Mouse (Mus musculus): ENCODE results near the gene Glod4. TPM values are rescaled to one million over a fixed set of nuclear protein-coding genes. Genes with fewer than 3 reads are reported as not detected.
"Not testable (repeated sequence)": the region's sequence is repeated elsewhere in the genome, so short reads cannot be mapped to it uniquely, and the experiment has no call there.

Gene Glod4
- polyA plus RNA-seq, 1 experiment from 2014 or later, result 141 TPM

DNA sequence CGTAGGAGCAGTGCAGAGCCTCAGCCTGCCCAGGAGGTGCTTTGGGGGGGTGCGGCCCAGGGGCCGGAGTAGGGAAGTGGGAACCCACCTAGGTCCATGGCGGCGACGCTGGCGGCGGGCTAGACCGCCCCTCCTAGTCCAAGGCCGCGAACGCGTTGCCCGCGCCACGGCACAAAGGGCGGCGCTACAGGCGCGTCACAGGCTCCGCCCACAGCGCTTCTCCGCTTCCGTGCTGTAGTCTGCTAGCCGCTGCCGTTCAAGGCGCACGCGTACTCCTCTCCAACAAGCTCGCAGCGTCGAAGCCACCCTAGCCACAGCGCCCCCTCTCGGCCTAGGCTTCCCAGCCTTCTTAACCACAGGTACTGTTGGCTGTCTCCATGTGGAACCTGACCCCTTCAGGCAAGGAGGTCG, 26.1 kb downstream of the Glod4 start, which contains the start of the genes Dbil5 and Gemin4:
Gene Dbil5, plus strand, starts transcription at position 219 of the 411 bp plus-strand sequence.
Gene Gemin4, minus strand, starts transcription at position 275 of the 411 bp plus-strand sequence.
- WGBS, result 1% methylated on average over 35 of the region's 35 CpGs
- ATAC-seq (ENCODE audit: low FRiP score, low TSS enrichment) (peak; percentile 98), DNase-seq (peak; percentile 99)
- H3K4me3 ChIP-seq (replicated peaks; ENCODE audit: low read depth, low read length), result peak within 1 kb of the TSS; percentile 70
- H3K9ac ChIP-seq (replicated peaks; ENCODE audit: low read length), result peak within 1 kb of the TSS; percentile 82
- peaks cover 44% of the 10 kb centered on the region for H3K36me3 ChIP-seq (ENCODE audit: control insufficient read depth, insufficient read depth, low read length)
- no peaks in the 10 kb centered on the region for H3K27me3 ChIP-seq (ENCODE audit: control insufficient read depth, insufficient read depth, low read length)
- H3K4me2 ChIP-seq (ENCODE audit: low read length), result peak within 1 kb of the TSS; percentile 73
- peaks cover 5% of the 10 kb centered on the region; the same call in 1 of the 2 replicates for H3K4me1 ChIP-seq (ENCODE audit: control insufficient read depth, insufficient read depth, low read length)
- no peaks in the 10 kb centered on the region for H3K9me3 ChIP-seq (ENCODE audit: control insufficient read depth, low read length)
- peak within 1 kb of the TSS; percentile 88 for H3K27ac ChIP-seq (replicated peaks; ENCODE audit: low read depth, low read length)

DNA sequence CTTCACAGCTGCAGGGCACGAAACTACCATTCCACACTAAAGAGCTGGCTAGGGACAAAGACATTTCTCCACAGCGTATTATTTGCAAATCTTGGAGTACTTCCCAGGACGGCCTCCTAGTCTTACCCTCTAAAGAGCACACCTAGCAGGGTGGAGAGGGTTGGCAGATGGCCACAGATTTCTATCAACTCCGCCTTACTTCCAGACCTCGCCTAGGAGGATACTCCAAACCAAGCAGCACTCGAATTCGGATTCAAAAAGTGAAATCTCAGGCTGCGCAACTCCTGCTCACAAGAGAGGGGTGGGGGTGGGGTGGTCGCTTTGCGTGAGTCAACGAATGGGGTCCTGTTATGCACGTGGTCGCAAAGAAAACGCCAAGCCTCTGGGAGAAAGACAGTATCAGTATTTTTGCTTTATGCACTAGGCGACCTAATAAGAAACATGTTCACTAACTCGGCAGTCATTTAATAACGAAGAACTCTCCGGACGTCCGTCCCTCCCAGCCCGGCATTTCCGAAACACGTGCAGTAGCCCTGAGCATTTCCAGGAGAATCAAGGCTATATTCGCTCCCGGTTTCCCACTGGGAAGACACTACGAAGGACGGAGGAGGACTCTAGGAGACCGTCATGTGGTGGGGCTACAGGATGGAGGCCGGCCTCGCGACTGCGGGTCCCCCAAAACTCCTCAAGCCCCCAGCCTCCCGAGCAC, 26.7 kb downstream of the Glod4 start:
- no peaks in the 10 kb centered on the region for H3K9me3 ChIP-seq (ENCODE audit: control insufficient read depth, low read length)
- DNase-seq (peak; percentile 68), ATAC-seq (ENCODE audit: low FRiP score, low TSS enrichment) (0 out of 2 replicates have a peak, but pooled peaks have one; percentile 21)
- 3% methylated on average over 33 of the region's 33 CpGs for WGBS
- peak overlapping the region; percentile 82 for H3K9ac ChIP-seq (replicated peaks; ENCODE audit: low read length)
- H3K4me1 ChIP-seq (ENCODE audit: control insufficient read depth, insufficient read depth, low read length), result peaks cover 5% of the 10 kb centered on the region; the same call in 1 of the 2 replicates
- peak overlapping the region; percentile 88 for H3K27ac ChIP-seq (replicated peaks; ENCODE audit: low read depth, low read length)
- peak overlapping the region; percentile 70 for H3K4me3 ChIP-seq (replicated peaks; ENCODE audit: low read depth, low read length)
- peak overlapping the region; percentile 73 for H3K4me2 ChIP-seq (ENCODE audit: low read length)
- H3K27me3 ChIP-seq (ENCODE audit: control insufficient read depth, insufficient read depth, low read length), result no peaks in the 10 kb centered on the region
- H3K36me3 ChIP-seq (ENCODE audit: control insufficient read depth, insufficient read depth, low read length), result peaks cover 44% of the 10 kb centered on the region

DNA sequence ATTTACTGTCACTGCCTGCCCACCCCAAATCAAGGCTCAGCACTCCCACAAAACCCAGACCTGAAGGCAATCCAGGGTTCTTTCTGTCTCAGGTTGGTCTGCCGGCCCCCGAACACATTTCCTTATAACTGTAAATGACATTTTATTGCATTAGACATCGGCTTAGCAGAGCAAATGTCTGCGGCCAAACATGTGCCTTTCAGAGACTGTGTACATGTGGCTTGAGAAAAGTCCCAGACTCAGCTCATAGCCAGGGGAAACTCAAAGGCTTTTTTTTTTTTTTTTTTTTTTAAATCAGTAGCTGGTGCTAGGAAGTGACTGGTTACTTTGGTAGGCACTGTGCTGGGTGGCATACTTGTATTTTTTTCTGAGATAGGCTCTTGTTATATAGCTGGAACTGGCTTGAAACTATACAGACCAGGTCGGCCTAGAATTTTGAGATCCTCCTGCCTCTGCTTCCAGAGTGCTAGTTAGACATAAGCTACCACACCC, 27.4 kb downstream of the Glod4 start:
- peaks cover 5% of the 10 kb centered on the region; the same call in 1 of the 2 replicates for H3K4me1 ChIP-seq (ENCODE audit: control insufficient read depth, insufficient read depth, low read length)
- no peaks in the 10 kb centered on the region for H3K9me3 ChIP-seq (ENCODE audit: control insufficient read depth, low read length)
- H3K36me3 ChIP-seq (ENCODE audit: control insufficient read depth, insufficient read depth, low read length), result peaks cover 38% of the 10 kb centered on the region
- 95% methylated on average over 5 of the region's 5 CpGs for whole genome bisulfite sequencing
- H3K9ac ChIP-seq (replicated peaks; ENCODE audit: low read length), result peak overlapping the region; percentile 82; the same call in 1 of the 2 replicates
- DNase-seq (no peak), ATAC-seq (ENCODE audit: low FRiP score, low TSS enrichment) (no peak)
- peak overlapping the region; percentile 70 for H3K4me3 ChIP-seq (replicated peaks; ENCODE audit: low read depth, low read length)
- peak overlapping the region; percentile 73 for H3K4me2 ChIP-seq (ENCODE audit: low read length)
- no peaks in the 10 kb centered on the region for H3K27me3 ChIP-seq (ENCODE audit: control insufficient read depth, insufficient read depth, low read length)
- H3K27ac ChIP-seq (replicated peaks; ENCODE audit: low read depth, low read length), result no peak overlapping the region

DNA sequence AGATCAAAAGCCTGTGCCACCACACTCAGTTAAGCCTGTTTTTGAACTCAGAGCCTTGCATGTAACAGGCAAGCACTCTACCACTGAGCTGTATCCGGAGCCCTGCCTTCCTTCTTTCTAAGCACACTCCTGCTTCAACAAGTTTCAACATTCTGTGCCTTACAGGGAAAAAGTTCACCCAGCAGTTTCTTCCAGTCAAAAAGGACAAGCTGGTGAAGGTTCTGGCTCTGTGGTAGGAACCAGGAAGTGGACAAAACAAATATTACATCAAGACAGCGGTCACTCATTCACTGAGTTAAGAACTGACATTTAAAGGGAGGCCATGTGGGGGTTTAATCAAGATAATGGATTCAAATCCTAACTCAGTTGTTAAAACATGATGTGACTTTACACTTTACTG, 28.5 kb downstream of the Glod4 start:
- H3K9me3 ChIP-seq (ENCODE audit: control insufficient read depth, low read length), result no peaks in the 10 kb centered on the region
- no peak overlapping the region for H3K4me2 ChIP-seq (ENCODE audit: low read length)
- no peak for ATAC-seq (ENCODE audit: low FRiP score, low TSS enrichment)

DNA sequence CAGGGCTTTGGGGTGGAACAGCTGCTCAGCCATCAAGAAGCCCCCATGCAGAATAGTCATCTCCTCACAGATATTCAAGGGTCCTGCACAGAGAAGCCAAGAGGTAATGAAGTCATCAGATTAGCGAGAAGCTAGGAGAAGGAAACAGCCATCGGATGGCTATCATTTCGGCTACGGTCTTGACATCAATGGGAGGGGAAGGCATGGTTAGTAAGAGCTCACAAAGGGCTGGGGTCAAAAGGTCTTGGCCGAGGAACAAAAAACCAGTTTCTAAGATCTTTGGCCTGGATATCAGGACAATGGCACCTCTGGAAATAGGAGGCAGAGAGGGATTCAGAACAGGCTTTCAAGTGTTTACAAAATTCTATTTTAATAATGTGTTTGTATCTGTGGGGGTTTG, 29.7 kb downstream of the Glod4 start:
- ATAC-seq (ENCODE audit: low FRiP score, low TSS enrichment) (no peak), DNase-seq (no peak)
- Histone ChIP-seq H3K27ac (replicated peaks; ENCODE audit: low read depth, low read length) (no peak overlapping the region), H3K4me1 (ENCODE audit: control insufficient read depth, insufficient read depth, low read length) (peaks cover 5% of the 10 kb centered on the region; the same call in 1 of the 2 replicates), H3K36me3 (ENCODE audit: control insufficient read depth, insufficient read depth, low read length) (peaks cover 37% of the 10 kb centered on the region), H3K9ac (replicated peaks; ENCODE audit: low read length) (no peak overlapping the region), H3K4me3 (replicated peaks; ENCODE audit: low read depth, low read length) (no peak overlapping the region), H3K27me3 (ENCODE audit: control insufficient read depth, insufficient read depth, low read length) (no peaks in the 10 kb centered on the region), H3K4me2 (ENCODE audit: low read length) (no peak overlapping the region), H3K9me3 (ENCODE audit: control insufficient read depth, low read length) (no peaks in the 10 kb centered on the region)
- WGBS, result 7% methylated on average over 5 of the region's 5 CpGs

More for the DNA sequence above, 28.5 kb downstream of the Glod4 start:
- Histone ChIP-seq H3K4me1 (ENCODE audit: control insufficient read depth, insufficient read depth, low read length) (peaks cover 5% of the 10 kb centered on the region; the same call in 1 of the 2 replicates), H3K27me3 (ENCODE audit: control insufficient read depth, insufficient read depth, low read length) (no peaks in the 10 kb centered on the region), H3K36me3 (ENCODE audit: control insufficient read depth, insufficient read depth, low read length) (peaks cover 36% of the 10 kb centered on the region), H3K27ac (replicated peaks; ENCODE audit: low read depth, low read length) (no peak overlapping the region), H3K9ac (replicated peaks; ENCODE audit: low read length) (no peak overlapping the region), H3K4me3 (replicated peaks; ENCODE audit: low read depth, low read length) (no peak overlapping the region)
- 88% methylated on average over 2 of the region's 2 CpGs for WGBS
- DNase-seq, result no peak

DNA sequence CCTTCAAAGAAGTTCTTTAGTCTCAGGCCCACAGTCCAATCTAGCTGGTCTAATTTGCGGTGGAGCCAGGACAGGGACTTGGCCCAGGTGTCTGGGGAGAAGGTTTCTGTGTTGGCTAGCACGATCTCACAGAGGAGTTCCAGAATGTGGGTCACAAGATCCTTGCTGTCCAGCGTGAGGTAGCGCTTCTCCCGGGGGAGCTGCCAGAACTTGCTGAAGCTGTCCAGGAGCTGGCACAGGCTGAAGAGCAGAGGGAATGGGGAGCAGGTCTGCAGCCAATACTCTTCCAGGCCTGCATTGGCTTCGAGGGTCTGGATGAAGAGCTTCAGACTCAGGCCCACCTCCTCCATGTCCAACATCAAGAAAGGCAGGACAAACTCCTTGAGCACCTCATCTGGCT, 31.9 kb downstream of the Glod4 start:
- not testable (repeated sequence) for H3K9ac ChIP-seq (replicated peaks; ENCODE audit: low read length); H3K4me3 ChIP-seq (replicated peaks; ENCODE audit: low read depth, low read length); H3K27me3 ChIP-seq (ENCODE audit: control insufficient read depth, insufficient read depth, low read length); ATAC-seq (ENCODE audit: low FRiP score, low TSS enrichment); H3K27ac ChIP-seq (replicated peaks; ENCODE audit: low read depth, low read length); H3K4me1 ChIP-seq (ENCODE audit: control insufficient read depth, insufficient read depth, low read length); H3K4me2 ChIP-seq (ENCODE audit: low read length); DNase-seq; H3K9me3 ChIP-seq (ENCODE audit: control insufficient read depth, low read length)
- WGBS, result 94% methylated on average over 5 of the region's 6 CpGs
- peaks cover 60% of the 10 kb centered on the region for H3K36me3 ChIP-seq (ENCODE audit: control insufficient read depth, insufficient read depth, low read length)

DNA sequence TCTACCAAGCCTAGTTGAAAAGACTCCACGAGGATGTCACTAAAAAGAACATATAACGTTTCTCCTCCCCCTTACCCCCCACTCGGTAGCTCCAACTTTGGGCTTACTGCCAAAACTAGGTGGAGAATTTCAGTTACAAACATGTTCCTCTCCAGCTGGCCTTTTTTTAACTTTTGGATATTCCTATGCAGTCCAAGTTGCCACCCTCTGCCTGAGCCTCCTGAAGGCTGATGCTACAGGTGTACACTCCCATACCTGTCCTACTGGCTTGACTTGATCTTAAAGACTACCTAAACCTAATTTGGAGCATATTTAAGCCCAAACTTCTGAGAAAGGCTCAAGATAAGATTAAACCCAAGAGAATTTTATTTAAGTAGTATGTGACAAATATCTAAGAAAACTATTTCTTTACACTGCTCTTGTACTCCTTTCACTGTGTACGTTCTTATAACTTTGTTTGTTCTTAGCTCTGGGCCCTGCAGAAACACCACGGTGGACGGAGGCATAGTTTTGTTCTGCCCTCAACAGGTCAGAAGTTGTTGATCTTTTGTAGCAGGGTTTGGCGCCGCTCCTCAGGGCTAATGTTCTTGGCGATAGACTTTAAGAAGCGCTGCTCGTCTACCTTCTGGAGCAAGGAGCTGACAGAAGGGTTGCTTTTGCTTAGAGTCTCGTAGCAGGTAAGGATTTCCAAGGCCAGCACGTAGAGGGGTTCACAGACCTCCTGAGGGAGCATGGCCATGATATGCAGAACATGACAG, 33.1 kb downstream of the Glod4 start:
- H3K27me3 ChIP-seq (ENCODE audit: control insufficient read depth, insufficient read depth, low read length), result no peaks in the 10 kb centered on the region
- no peak overlapping the region for H3K4me3 ChIP-seq (replicated peaks; ENCODE audit: low read depth, low read length)
- H3K4me2 ChIP-seq (ENCODE audit: low read length), result no peak overlapping the region
- ATAC-seq (ENCODE audit: low FRiP score, low TSS enrichment) (no peak), DNase-seq (no peak)
- no peak overlapping the region for H3K9ac ChIP-seq (replicated peaks; ENCODE audit: low read length)
- H3K36me3 ChIP-seq (ENCODE audit: control insufficient read depth, insufficient read depth, low read length), result peaks cover 68% of the 10 kb centered on the region
- WGBS, result 92% methylated on average over 13 of the region's 13 CpGs
- H3K27ac ChIP-seq (replicated peaks; ENCODE audit: low read depth, low read length), result no peak overlapping the region
- no peaks in the 10 kb centered on the region for H3K4me1 ChIP-seq (ENCODE audit: control insufficient read depth, insufficient read depth, low read length)
- no peaks in the 10 kb centered on the region for H3K9me3 ChIP-seq (ENCODE audit: control insufficient read depth, low read length)

DNA sequence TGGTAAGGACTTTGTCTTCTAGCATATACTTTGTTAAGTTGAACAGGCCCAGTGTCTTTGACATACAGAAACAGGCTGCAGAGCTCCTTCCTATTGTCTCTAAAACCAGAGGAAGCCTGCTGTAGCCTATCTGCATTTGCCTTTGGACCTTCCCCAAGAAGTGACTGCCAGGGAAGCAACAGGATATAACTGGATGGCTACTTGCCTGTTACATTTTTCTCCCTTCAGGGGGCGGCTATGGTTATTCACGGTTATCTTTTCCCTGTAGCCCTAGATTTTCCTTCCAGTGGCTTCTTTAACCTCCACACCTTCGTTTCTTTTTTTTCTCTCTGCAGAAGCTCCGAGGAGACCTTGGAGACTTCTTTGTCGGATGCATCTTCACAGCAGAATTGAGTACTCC, 36.7 kb downstream of the Glod4 start:
- H3K9me3 ChIP-seq (ENCODE audit: control insufficient read depth, low read length), result no peaks in the 10 kb centered on the region
- H3K4me2 ChIP-seq (ENCODE audit: low read length), result no peak overlapping the region
- ATAC-seq (ENCODE audit: low FRiP score, low TSS enrichment) (no peak), DNase-seq (no peak)
- no peak overlapping the region for H3K4me3 ChIP-seq (replicated peaks; ENCODE audit: low read depth, low read length)
- WGBS, result 93% methylated on average over 5 of the region's 5 CpGs
- peaks cover 57% of the 10 kb centered on the region for H3K36me3 ChIP-seq (ENCODE audit: control insufficient read depth, insufficient read depth, low read length)
- no peak overlapping the region for H3K9ac ChIP-seq (replicated peaks; ENCODE audit: low read length)
- no peak overlapping the region for H3K27ac ChIP-seq (replicated peaks; ENCODE audit: low read depth, low read length)
- peaks cover 6% of the 10 kb centered on the region; the same call in 1 of the 2 replicates for H3K4me1 ChIP-seq (ENCODE audit: control insufficient read depth, insufficient read depth, low read length)
- no peaks in the 10 kb centered on the region for H3K27me3 ChIP-seq (ENCODE audit: control insufficient read depth, insufficient read depth, low read length)

Data from midbrain, embryonic 14.5 days (tissue).